Mouse (Mus musculus): ENCODE results near the gene Pacs1. TPM values are rescaled to one million over a fixed set of nuclear protein-coding genes. Genes with fewer than 3 reads are reported as not detected.

The Pacs1 gene
- total and polyA plus RNA-seq, 2 experiments from 2014 or later, result 49.9 to 124 TPM

GRCm38 (mm10) chr19:5124055-5124614 lies 148.8 kb downstream of the Pacs1 start:
- Histone ChIP-seq H3K4me3 (ENCODE audit: low read depth, low read length) (no peak overlapping the region), H3K4me2 (ENCODE audit: low read depth, low read length, poor library complexity, severe bottlenecking) (no peak overlapping the region), H3K27ac (ENCODE audit: low read depth, low read length) (no peak overlapping the region), H3K27me3 (ENCODE audit: insufficient read depth, low read length) (no peaks in the 10 kb centered on the region), H3K36me3 (ENCODE audit: insufficient read depth, low read length) (no peaks in the 10 kb centered on the region), H3K9ac (replicated peaks; ENCODE audit: low read length, poor library complexity, severe bottlenecking) (no peak overlapping the region), H3K9me3 (ENCODE audit: low read length) (no peaks in the 10 kb centered on the region), H3K4me1 (ENCODE audit: insufficient read depth, low read length) (no peaks in the 10 kb centered on the region)
- DNase-seq (ENCODE audit: low spot score) (peak; percentile 79), ATAC-seq (ENCODE audit: low FRiP score) (no peak)
- no peak for TF ChIP-seq CTCF (IDR thresholded peaks at IDR 0.05)
- 70% methylated on average over 7 of the region's 7 CpGs for WGBS

GRCm38 (mm10) chr19:5123241-5123640 lies 149.7 kb downstream of the Pacs1 start:
- 79% methylated on average over 3 of the region's 3 CpGs for WGBS
- no peak for TF ChIP-seq CTCF (IDR thresholded peaks at IDR 0.05)
- H3K27ac ChIP-seq (ENCODE audit: low read depth, low read length), result no peak overlapping the region
- no peaks in the 10 kb centered on the region for H3K9me3 ChIP-seq (ENCODE audit: low read length)
- H3K27me3 ChIP-seq (ENCODE audit: insufficient read depth, low read length), result no peaks in the 10 kb centered on the region
- DNase-seq (ENCODE audit: low spot score) (no peak), ATAC-seq (ENCODE audit: low FRiP score) (no peak)
- H3K4me1 ChIP-seq (ENCODE audit: insufficient read depth, low read length), result no peaks in the 10 kb centered on the region
- no peak overlapping the region for H3K4me3 ChIP-seq (ENCODE audit: low read depth, low read length)
- no peak overlapping the region for H3K4me2 ChIP-seq (ENCODE audit: low read depth, low read length, poor library complexity, severe bottlenecking)
- no peaks in the 10 kb centered on the region for H3K36me3 ChIP-seq (ENCODE audit: insufficient read depth, low read length)
- H3K9ac ChIP-seq (replicated peaks; ENCODE audit: low read length, poor library complexity, severe bottlenecking), result no peak overlapping the region

GRCm38 (mm10) chr19:5122492-5122891 lies 150.4 kb downstream of the Pacs1 start:
- no peak overlapping the region for H3K27ac ChIP-seq (ENCODE audit: low read depth, low read length)
- ATAC-seq (ENCODE audit: low FRiP score), result no peak
- no peak for DNase-seq (ENCODE audit: low spot score)
- no peak for TF ChIP-seq CTCF (IDR thresholded peaks at IDR 0.05)
- H3K36me3 ChIP-seq (ENCODE audit: insufficient read depth, low read length), result no peaks in the 10 kb centered on the region
- H3K4me3 ChIP-seq (ENCODE audit: low read depth, low read length), result no peak overlapping the region
- H3K27me3 ChIP-seq (ENCODE audit: insufficient read depth, low read length), result no peaks in the 10 kb centered on the region
- 80% methylated on average over 10 of the region's 10 CpGs for WGBS
- no peaks in the 10 kb centered on the region for H3K4me1 ChIP-seq (ENCODE audit: insufficient read depth, low read length)
- no peaks in the 10 kb centered on the region for H3K9me3 ChIP-seq (ENCODE audit: low read length)
- H3K9ac ChIP-seq (replicated peaks; ENCODE audit: low read length, poor library complexity, severe bottlenecking), result no peak overlapping the region
- no peak overlapping the region for H3K4me2 ChIP-seq (ENCODE audit: low read depth, low read length, poor library complexity, severe bottlenecking)

GRCm38 (mm10) chr19:5118384-5118698 lies 154.6 kb downstream of the Pacs1 start, which contains the start of gene Klc2:
TSS of gene Klc2 (minus strand) at chr19:5118560.
- H3K9me3 ChIP-seq (ENCODE audit: low read length), result no peaks in the 10 kb centered on the region
- 2% methylated on average over 18 of the region's 18 CpGs for WGBS

GRCm38 (mm10) chr19:5117494-5118383 lies 155.2 kb downstream of the Pacs1 start:
- WGBS, result 0% methylated on average over 61 of the region's 83 CpGs
- Histone ChIP-seq H3K4me1 (ENCODE audit: insufficient read depth, low read length) (peaks cover 5% of the 10 kb centered on the region; the same call in 1 of the 2 replicates), H3K9me3 (ENCODE audit: low read length) (no peaks in the 10 kb centered on the region), H3K27me3 (ENCODE audit: insufficient read depth, low read length) (no peaks in the 10 kb centered on the region), H3K9ac (replicated peaks; ENCODE audit: low read length, poor library complexity, severe bottlenecking) (peak overlapping the region; percentile 99), H3K4me3 (ENCODE audit: low read depth, low read length) (peak overlapping the region; percentile 77), H3K36me3 (ENCODE audit: insufficient read depth, low read length) (peaks cover 10% of the 10 kb centered on the region), H3K27ac (ENCODE audit: low read depth, low read length) (peak overlapping the region; percentile 91), H3K4me2 (ENCODE audit: low read depth, low read length, poor library complexity, severe bottlenecking) (peak overlapping the region; percentile 84)
- peak; percentile 88 for ATAC-seq (ENCODE audit: low FRiP score)
- peak; percentile 93 for DNase-seq (ENCODE audit: low spot score)
- TF ChIP-seq CTCF (IDR thresholded peaks at IDR 0.05), result peak; percentile 91

More at GRCm38 (mm10) chr19:5118384-5118698, 154.6 kb downstream of the Pacs1 start, which contains the start of gene Klc2:
- Histone ChIP-seq H3K4me1 (ENCODE audit: insufficient read depth, low read length) (peaks cover 5% of the 10 kb centered on the region; the same call in 1 of the 2 replicates), H3K27ac (ENCODE audit: low read depth, low read length) (peak within 1 kb of the TSS; percentile 91), H3K27me3 (ENCODE audit: insufficient read depth, low read length) (no peaks in the 10 kb centered on the region), H3K4me2 (ENCODE audit: low read depth, low read length, poor library complexity, severe bottlenecking) (peak within 1 kb of the TSS; percentile 84), H3K9ac (replicated peaks; ENCODE audit: low read length, poor library complexity, severe bottlenecking) (peak within 1 kb of the TSS; percentile 99), H3K4me3 (ENCODE audit: low read depth, low read length) (peak within 1 kb of the TSS; percentile 77), H3K36me3 (ENCODE audit: insufficient read depth, low read length) (peaks cover 7% of the 10 kb centered on the region; the same call in 1 of the 2 replicates)
- DNase-seq (ENCODE audit: low spot score), result no peak
- ATAC-seq (ENCODE audit: low FRiP score), result no peak
- TF ChIP-seq CTCF (IDR thresholded peaks at IDR 0.05), result no peak

GRCm38 (mm10) chr19:5113783-5114182 lies 159.1 kb downstream of the Pacs1 start:
- Histone ChIP-seq H3K4me1 (ENCODE audit: insufficient read depth, low read length) (peaks cover 5% of the 10 kb centered on the region; the same call in 1 of the 2 replicates), H3K4me2 (ENCODE audit: low read depth, low read length, poor library complexity, severe bottlenecking) (no peak overlapping the region), H3K4me3 (ENCODE audit: low read depth, low read length) (no peak overlapping the region), H3K27me3 (ENCODE audit: insufficient read depth, low read length) (no peaks in the 10 kb centered on the region), H3K36me3 (ENCODE audit: insufficient read depth, low read length) (peaks cover 48% of the 10 kb centered on the region), H3K27ac (ENCODE audit: low read depth, low read length) (no peak overlapping the region), H3K9me3 (ENCODE audit: low read length) (no peaks in the 10 kb centered on the region), H3K9ac (replicated peaks; ENCODE audit: low read length, poor library complexity, severe bottlenecking) (no peak overlapping the region)
- no peak for ATAC-seq (ENCODE audit: low FRiP score)
- peak; percentile 69 for DNase-seq (ENCODE audit: low spot score)
- no peak for TF ChIP-seq CTCF (IDR thresholded peaks at IDR 0.05)
- 96% methylated on average over 7 of the region's 7 CpGs for WGBS
